Mouse (Mus musculus): ENCODE measurements around the gene Nicn1.

GRCm38 (mm10) chr9:108274476-108275330 lies 15.5 kb upstream of the Nicn1 start:
- TF ChIP-seq CTCF (IDR thresholded peaks at IDR 0.05; ENCODE audit: control insufficient read depth, insufficient read depth, insufficient replicate concordance, low read depth, low read length) (no peak), POLR2A (IDR thresholded peaks at IDR 0.05; ENCODE audit: control insufficient read depth, low read depth, low read length) (no peak)
